Mouse (Mus musculus): Measurements from ENCODE around the gene Kat2b. TPM values are rescaled to one million over a fixed set of nuclear protein-coding genes. Genes with fewer than 3 reads are reported as not detected.
"Not testable (repeated sequence)": the region's sequence is repeated elsewhere in the genome, so short reads cannot be mapped to it uniquely, and the experiment has no call there.

The Kat2b gene
- polyA plus RNA-seq, 1 experiment from 2014 or later = 7.8 TPM

- WGBS = under 1% methylated on average over 40 of the region's 51 CpGs
- H3K9ac ChIP-seq (replicated peaks; ENCODE audit: low read depth, low read length) = peak overlapping the region; percentile 78
- H3K27me3 ChIP-seq (ENCODE audit: control insufficient read depth, insufficient read depth, low read length) = no peaks in the 10 kb centered on the region
- H3K36me3 ChIP-seq (ENCODE audit: control insufficient read depth, insufficient read depth, low read length) = no peaks in the 10 kb centered on the region
- no peaks in the 10 kb centered on the region for H3K9me3 ChIP-seq (ENCODE audit: control insufficient read depth, low read depth, low read length)
- peak overlapping the region; percentile 79 for H3K4me3 ChIP-seq (ENCODE audit: low read depth, low read length)
- peaks cover 17% of the 10 kb centered on the region for H3K4me1 ChIP-seq (ENCODE audit: control insufficient read depth, insufficient read depth, low read length)
- H3K27ac ChIP-seq (ENCODE audit: low read length) = peak overlapping the region; percentile 87
- peak overlapping the region; percentile 97 for H3K4me2 ChIP-seq (replicated peaks; ENCODE audit: low read depth, low read length)
- peak; percentile 66 for ATAC-seq (ENCODE audit: insufficient number of reproducible peaks, insufficient read depth, low FRiP score, low read depth)
These were observed 271 bp downstream of the Kat2b start for GRCm38 (mm10) chr17:53566919-53567345.

- WGBS = under 1% methylated on average over 63 of the region's 67 CpGs
- Histone ChIP-seq H3K4me3 (ENCODE audit: low read depth, low read length) (peak overlapping the region; percentile 79), H3K4me1 (ENCODE audit: control insufficient read depth, insufficient read depth, low read length) (peaks cover 17% of the 10 kb centered on the region), H3K27me3 (ENCODE audit: control insufficient read depth, insufficient read depth, low read length) (no peaks in the 10 kb centered on the region), H3K36me3 (ENCODE audit: control insufficient read depth, insufficient read depth, low read length) (no peaks in the 10 kb centered on the region), H3K9ac (replicated peaks; ENCODE audit: low read depth, low read length) (peak overlapping the region; percentile 78), H3K4me2 (replicated peaks; ENCODE audit: low read depth, low read length) (peak overlapping the region; percentile 97), H3K9me3 (ENCODE audit: control insufficient read depth, low read depth, low read length) (no peaks in the 10 kb centered on the region), H3K27ac (ENCODE audit: low read length) (peak overlapping the region; percentile 87)
- ATAC-seq (ENCODE audit: insufficient number of reproducible peaks, insufficient read depth, low FRiP score, low read depth) = peak; percentile 66
These were observed 863 bp downstream of the Kat2b start for GRCm38 (mm10) chr17:53567346-53568101.

GRCm38 (mm10) chr17:53568118-53568517 is 1.5 kb downstream of the Kat2b start:
- H3K27ac ChIP-seq (ENCODE audit: low read length) = peak overlapping the region; percentile 87; the same call in 1 of the 2 replicates
- WGBS = 0% methylated on average over 15 of the region's 15 CpGs
- no peaks in the 10 kb centered on the region for H3K9me3 ChIP-seq (ENCODE audit: control insufficient read depth, low read depth, low read length)
- H3K36me3 ChIP-seq (ENCODE audit: control insufficient read depth, insufficient read depth, low read length) = no peaks in the 10 kb centered on the region
- no peaks in the 10 kb centered on the region for H3K27me3 ChIP-seq (ENCODE audit: control insufficient read depth, insufficient read depth, low read length)
- peak overlapping the region; percentile 78 for H3K9ac ChIP-seq (replicated peaks; ENCODE audit: low read depth, low read length)
- peak overlapping the region; percentile 79 for H3K4me3 ChIP-seq (ENCODE audit: low read depth, low read length)
- peak; percentile 77 for ATAC-seq (ENCODE audit: insufficient number of reproducible peaks, insufficient read depth, low FRiP score, low read depth)
- H3K4me2 ChIP-seq (replicated peaks; ENCODE audit: low read depth, low read length) = peak overlapping the region; percentile 97
- peaks cover 17% of the 10 kb centered on the region for H3K4me1 ChIP-seq (ENCODE audit: control insufficient read depth, insufficient read depth, low read length)

- no peak for ATAC-seq (ENCODE audit: insufficient number of reproducible peaks, insufficient read depth, low FRiP score, low read depth)
- peak overlapping the region; percentile 79 for H3K4me3 ChIP-seq (ENCODE audit: low read depth, low read length)
- no peaks in the 10 kb centered on the region for H3K27me3 ChIP-seq (ENCODE audit: control insufficient read depth, insufficient read depth, low read length)
- 40% methylated on average over 8 of the region's 8 CpGs for WGBS
- peaks cover 17% of the 10 kb centered on the region for H3K4me1 ChIP-seq (ENCODE audit: control insufficient read depth, insufficient read depth, low read length)
- no peak overlapping the region; the same call in 1 of the 2 replicates for H3K27ac ChIP-seq (ENCODE audit: low read length)
- peak overlapping the region; percentile 97 for H3K4me2 ChIP-seq (replicated peaks; ENCODE audit: low read depth, low read length)
- no peaks in the 10 kb centered on the region for H3K36me3 ChIP-seq (ENCODE audit: control insufficient read depth, insufficient read depth, low read length)
- peak overlapping the region; percentile 78; the same call in 1 of the 2 replicates for H3K9ac ChIP-seq (replicated peaks; ENCODE audit: low read depth, low read length)
- H3K9me3 ChIP-seq (ENCODE audit: control insufficient read depth, low read depth, low read length) = no peaks in the 10 kb centered on the region
These were observed 2.2 kb downstream of the Kat2b start for GRCm38 (mm10) chr17:53568734-53569386.

- Histone ChIP-seq H3K9me3 (ENCODE audit: control insufficient read depth, low read depth, low read length) (no peaks in the 10 kb centered on the region), H3K4me1 (ENCODE audit: control insufficient read depth, insufficient read depth, low read length) (peaks cover 17% of the 10 kb centered on the region), H3K4me3 (ENCODE audit: low read depth, low read length) (no peak overlapping the region), H3K27ac (ENCODE audit: low read length) (peak overlapping the region; percentile 30; the same call in 1 of the 2 replicates), H3K4me2 (replicated peaks; ENCODE audit: low read depth, low read length) (peak overlapping the region; percentile 26), H3K27me3 (ENCODE audit: control insufficient read depth, insufficient read depth, low read length) (no peaks in the 10 kb centered on the region), H3K36me3 (ENCODE audit: control insufficient read depth, insufficient read depth, low read length) (no peaks in the 10 kb centered on the region), H3K9ac (replicated peaks; ENCODE audit: low read depth, low read length) (no peak overlapping the region)
- 24% methylated on average over 6 of the region's 6 CpGs for WGBS
- no peak for ATAC-seq (ENCODE audit: insufficient number of reproducible peaks, insufficient read depth, low FRiP score, low read depth)
These were observed 3.2 kb downstream of the Kat2b start for GRCm38 (mm10) chr17:53569829-53570228.

- ATAC-seq (ENCODE audit: insufficient number of reproducible peaks, insufficient read depth, low FRiP score, low read depth) = no peak
- 37% methylated on average over 10 of the region's 10 CpGs for WGBS
- Histone ChIP-seq H3K4me3 (ENCODE audit: low read depth, low read length) (no peak overlapping the region), H3K4me1 (ENCODE audit: control insufficient read depth, insufficient read depth, low read length) (peaks cover 17% of the 10 kb centered on the region), H3K9me3 (ENCODE audit: control insufficient read depth, low read depth, low read length) (no peaks in the 10 kb centered on the region), H3K27ac (ENCODE audit: low read length) (peak overlapping the region; percentile 30; the same call in 1 of the 2 replicates), H3K9ac (replicated peaks; ENCODE audit: low read depth, low read length) (no peak overlapping the region), H3K27me3 (ENCODE audit: control insufficient read depth, insufficient read depth, low read length) (no peaks in the 10 kb centered on the region), H3K36me3 (ENCODE audit: control insufficient read depth, insufficient read depth, low read length) (no peaks in the 10 kb centered on the region), H3K4me2 (replicated peaks; ENCODE audit: low read depth, low read length) (no peak overlapping the region)
These were observed 3.8 kb downstream of the Kat2b start for GRCm38 (mm10) chr17:53570361-53570875.

- H3K4me2 ChIP-seq (replicated peaks; ENCODE audit: low read depth, low read length); H3K9me3 ChIP-seq (ENCODE audit: control insufficient read depth, low read depth, low read length); H3K27ac ChIP-seq (ENCODE audit: low read length); H3K4me3 ChIP-seq (ENCODE audit: low read depth, low read length); ATAC-seq (ENCODE audit: insufficient number of reproducible peaks, insufficient read depth, low FRiP score, low read depth); H3K9ac ChIP-seq (replicated peaks; ENCODE audit: low read depth, low read length); H3K27me3 ChIP-seq (ENCODE audit: control insufficient read depth, insufficient read depth, low read length); H3K36me3 ChIP-seq (ENCODE audit: control insufficient read depth, insufficient read depth, low read length): not testable (repeated sequence)
- WGBS = 85% methylated on average over 5 of the region's 5 CpGs
- H3K4me1 ChIP-seq (ENCODE audit: control insufficient read depth, insufficient read depth, low read length) = peaks cover 17% of the 10 kb centered on the region
These were observed 4.3 kb downstream of the Kat2b start for GRCm38 (mm10) chr17:53570932-53571331.

- no peak for ATAC-seq (ENCODE audit: insufficient number of reproducible peaks, insufficient read depth, low FRiP score, low read depth)
- H3K9ac ChIP-seq (replicated peaks; ENCODE audit: low read depth, low read length) = no peak overlapping the region
- 55% methylated on average over 4 of the region's 4 CpGs for WGBS
- H3K9me3 ChIP-seq (ENCODE audit: control insufficient read depth, low read depth, low read length) = no peaks in the 10 kb centered on the region
- H3K4me1 ChIP-seq (ENCODE audit: control insufficient read depth, insufficient read depth, low read length) = peaks cover 13% of the 10 kb centered on the region
- no peak overlapping the region for H3K4me2 ChIP-seq (replicated peaks; ENCODE audit: low read depth, low read length)
- no peaks in the 10 kb centered on the region for H3K36me3 ChIP-seq (ENCODE audit: control insufficient read depth, insufficient read depth, low read length)
- H3K27me3 ChIP-seq (ENCODE audit: control insufficient read depth, insufficient read depth, low read length) = no peaks in the 10 kb centered on the region
- H3K27ac ChIP-seq (ENCODE audit: low read length) = no peak overlapping the region
- H3K4me3 ChIP-seq (ENCODE audit: low read depth, low read length) = no peak overlapping the region
These were observed 6.4 kb downstream of the Kat2b start for GRCm38 (mm10) chr17:53573019-53573556.
